Mouse (Mus musculus) cerebellum, adult 2 months (tissue): ENCODE data around the gene Srgap1. TPM values are rescaled to one million over a fixed set of nuclear protein-coding genes. Genes with fewer than 3 reads are reported as not detected.
A peak's percentile ranks its signal among the peaks of the same experiment; 100 is the strongest.

Experiments used
- DNase-seq, 2 experiments: peaks; one replicate each; pipeline ENCODE4 v3.0.0; 2021
- H3K27ac ChIP-seq: fragments of 200-500 bp; 2 replicates; pipeline ENCODE4 v1.5.1; 2012; ENCODE audit warnings: low read length, control low read depth, inconsistent platforms; ENCODE audit not compliant: insufficient read depth
- H3K27me3 ChIP-seq: fragments of 200-500 bp; 2 replicates; pipeline ENCODE4 v1.6.1; 2012; ENCODE audit warnings: inconsistent platforms, mild to moderate bottlenecking, low read length, moderate library complexity; ENCODE audit not compliant: control insufficient read depth, insufficient read depth
- H3K4me1 ChIP-seq: fragments of 200-500 bp; 2 replicates; pipeline ENCODE4 v1.6.1; 2011; ENCODE audit warnings: low read length; ENCODE audit not compliant: control insufficient read depth, insufficient read depth
- H3K4me3 ChIP-seq: fragments of 200-500 bp; replicated peaks from 2 replicates; pipeline ENCODE3; 2011; ENCODE audit warnings: mild to moderate bottlenecking, low read depth, low read length, control low read depth; ENCODE audit not compliant: insufficient read depth
- CTCF ChIP-seq: fragments of 200-500 bp; IDR thresholded peaks from 2 replicates; pipeline ENCODE4 v1.5.1; 2011; ENCODE audit warnings: low read depth, mild to moderate bottlenecking, control low read depth, low read length, moderate library complexity, borderline replicate concordance; ENCODE audit not compliant: insufficient read depth
- POLR2A ChIP-seq: fragments of 200-500 bp; IDR thresholded peaks from 2 replicates; pipeline ENCODE4 v1.6.1; 2011; ENCODE audit warnings: low read length, control low read depth, borderline replicate concordance; ENCODE audit not compliant: insufficient read depth
- WGBS: fragments of 180-500 bp; shearing (Covaris S2); methylation state at CpG from one replicate; pipeline ENCODE4 v1.1.7; 2018; 5-methylcytosine and 5-hydroxymethylcytosine counted together
- polyA plus RNA-seq: library from polyadenylated mRNA; depleted of rRNA; stranded (reverse); fragments of >200 nt; gene quantifications from 2 replicates; pipeline ENCODE4 v1.2.3, GENCODE M21; 2012

Srgap1 gene
- polyA plus RNA-seq, 1 experiment, result 18.5 TPM

- WGBS, result 84% methylated on average over 4 of the region's 4 CpGs
- Histone ChIP-seq H3K4me1 (no peaks in the 10 kb centered on the region), H3K27ac (no peak overlapping the region), H3K4me3 (no peak overlapping the region), H3K27me3 (no peaks in the 10 kb centered on the region)
- DNase-seq, result no peak
- TF ChIP-seq CTCF, result no peak
- TF ChIP-seq POLR2A, result no peak
These were observed 72.5 kb downstream of the Srgap1 start for GRCm38 (mm10) chr10:121974591-121974990.

DNA sequence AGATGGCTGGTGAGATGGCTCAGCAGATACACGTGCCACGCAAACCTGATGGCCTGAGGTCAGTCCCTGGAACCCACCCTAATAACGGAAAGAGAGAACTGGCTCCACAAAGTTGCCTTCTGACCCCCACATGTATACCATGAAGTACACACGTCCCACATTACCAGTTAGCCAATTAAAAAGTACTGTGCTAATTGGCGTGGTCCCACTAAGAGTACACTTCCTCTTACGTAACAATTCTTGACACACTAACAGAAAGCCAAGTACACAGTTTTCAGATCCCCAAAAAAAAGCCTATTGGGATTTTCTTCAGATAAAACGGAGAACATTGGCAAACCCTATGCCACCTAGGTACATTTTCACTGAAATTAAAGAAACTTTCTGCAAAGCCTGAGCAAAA lies 73.8 kb downstream of the Srgap1 start:
- no peak for DNase-seq
- WGBS, result 90% methylated on average over 7 of the region's 7 CpGs
- TF ChIP-seq POLR2A (no peak), CTCF (no peak)
- no peak overlapping the region for H3K27ac ChIP-seq
- H3K27me3 ChIP-seq, result no peaks in the 10 kb centered on the region
- no peaks in the 10 kb centered on the region for H3K4me1 ChIP-seq
- no peak overlapping the region for H3K4me3 ChIP-seq

DNA sequence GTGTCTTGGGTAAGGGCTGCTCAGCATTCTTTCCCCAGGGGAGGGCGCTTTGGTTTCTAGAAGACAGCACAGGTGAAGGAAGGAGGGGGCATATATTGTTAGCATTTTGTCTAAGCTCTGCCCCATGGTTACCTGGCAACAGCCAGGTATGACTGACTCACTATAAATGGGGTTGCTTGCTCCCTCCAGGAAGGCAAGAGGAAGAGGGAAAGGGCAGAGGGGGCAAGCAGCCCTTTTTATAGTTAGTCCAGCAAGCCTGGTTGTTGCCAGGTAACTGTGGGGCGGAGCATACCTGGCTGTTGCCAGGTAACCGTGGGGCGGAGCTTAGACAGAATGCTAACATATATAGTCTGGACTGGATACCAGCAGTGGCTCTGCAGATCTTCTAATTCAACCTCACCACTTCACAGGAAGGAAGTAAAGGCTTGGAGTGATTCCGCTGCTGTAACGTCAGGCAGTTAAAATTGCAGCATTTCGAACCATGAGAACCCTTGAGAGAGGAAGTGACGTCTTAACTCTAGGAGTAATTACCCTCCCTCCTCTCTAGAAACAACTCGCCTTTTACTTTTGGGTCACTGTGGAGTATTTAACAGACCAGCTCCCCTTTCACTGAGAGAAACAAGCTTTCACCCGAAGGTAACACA lies 74.7 kb downstream of the Srgap1 start:
- no peak for DNase-seq
- TF ChIP-seq CTCF, result no peak
- no peak for TF ChIP-seq POLR2A
- no peaks in the 10 kb centered on the region for H3K27me3 ChIP-seq
- WGBS, result 88% methylated on average over 10 of the region's 10 CpGs
- no peak overlapping the region for H3K4me3 ChIP-seq
- no peak overlapping the region for H3K27ac ChIP-seq
- no peaks in the 10 kb centered on the region for H3K4me1 ChIP-seq

GRCm38 (mm10) chr10:121971658-121972057 lies 75.5 kb downstream of the Srgap1 start:
- TF ChIP-seq CTCF (no peak), POLR2A (no peak)
- no peaks in the 10 kb centered on the region for H3K27me3 ChIP-seq
- no peaks in the 10 kb centered on the region for H3K4me1 ChIP-seq
- DNase-seq, result no peak
- no peak overlapping the region for H3K27ac ChIP-seq
- 75% methylated on average over 8 of the region's 8 CpGs for WGBS
- no peak overlapping the region for H3K4me3 ChIP-seq

DNA sequence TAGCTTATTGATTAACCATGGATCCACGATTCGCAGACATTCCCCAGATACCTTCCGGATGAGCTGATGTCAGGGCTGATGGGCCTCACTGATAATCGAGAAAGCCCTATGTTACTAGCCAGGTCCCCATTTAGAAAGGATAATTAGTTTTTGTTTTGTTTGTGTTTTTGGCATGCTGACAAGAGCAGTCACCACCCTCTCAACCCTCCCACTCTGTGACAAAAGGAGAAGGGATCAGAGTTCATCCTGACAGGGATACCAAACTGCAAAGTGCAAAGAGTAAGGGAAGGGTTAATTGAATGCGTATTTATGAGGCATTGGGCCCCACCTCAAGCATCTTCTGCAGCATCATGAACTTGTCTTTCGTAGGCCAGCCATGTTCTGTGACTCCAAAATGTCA lies 76.2 kb downstream of the Srgap1 start:
- Histone ChIP-seq H3K27ac (no peak overlapping the region), H3K27me3 (no peaks in the 10 kb centered on the region), H3K4me1 (no peaks in the 10 kb centered on the region), H3K4me3 (no peak overlapping the region)
- WGBS, result 75% methylated on average over 6 of the region's 6 CpGs
- TF ChIP-seq CTCF (no peak), POLR2A (no peak)
- no peak for DNase-seq

- peak in 1 of 2 experiments; percentile 27 for DNase-seq
- no peaks in the 10 kb centered on the region for H3K27me3 ChIP-seq
These were observed 83.0 kb downstream of the Srgap1 start for GRCm38 (mm10) chr10:121964114-121964513.

GRCm38 (mm10) chr10:121962053-121962452 lies 85.1 kb downstream of the Srgap1 start:
- Histone ChIP-seq H3K4me1 (no peaks in the 10 kb centered on the region), H3K4me3 (no peak overlapping the region), H3K27ac (no peak overlapping the region), H3K27me3 (no peaks in the 10 kb centered on the region)
- WGBS, result 81% methylated on average over 4 of the region's 4 CpGs
- DNase-seq, result no peak
- TF ChIP-seq CTCF, result no peak
- TF ChIP-seq POLR2A, result no peak

More at GRCm38 (mm10) chr10:121964114-121964513, 83.0 kb downstream of the Srgap1 start:
- no peak for TF ChIP-seq POLR2A
- no peak for TF ChIP-seq CTCF
- Histone ChIP-seq H3K4me3 (no peak overlapping the region), H3K27ac (no peak overlapping the region; the same call in 1 of the 2 replicates), H3K4me1 (no peaks in the 10 kb centered on the region)
- WGBS, result 60% methylated on average over 10 of the region's 10 CpGs

- no peak for DNase-seq
- no peak for TF ChIP-seq POLR2A
- TF ChIP-seq CTCF, result no peak
- Histone ChIP-seq H3K4me3 (no peak overlapping the region), H3K4me1 (no peaks in the 10 kb centered on the region), H3K27me3 (no peaks in the 10 kb centered on the region), H3K27ac (no peak overlapping the region)
- 56% methylated on average over 11 of the region's 11 CpGs for WGBS
These were observed 85.8 kb downstream of the Srgap1 start for GRCm38 (mm10) chr10:121961121-121961893.
